Mouse (Mus musculus): ENCODE results near the gene Iqcn.

Gene Iqcn

GRCm38 (mm10) chr8:70753151-70753550, 49.9 kb downstream of the Iqcn start:
- in situ Hi-C loops (cut with MboI, MseI), result loop anchor here (10.0 kb wide), 1 partner anchor 388 kb away; no protein-coding TSS in a partner anchor

- in situ Hi-C loops (cut with MboI, MseI), result loop anchor here (10.0 kb wide), 1 partner anchor 389 kb away; no protein-coding TSS in a partner anchor
These were observed 51.0 kb downstream of the Iqcn start, which contains the start of gene Rab3a for GRCm38 (mm10) chr8:70754043-70754870. Gene Rab3a, plus strand, starts transcription at chr8:70754679.

GRCm38 (mm10) chr8:70754871-70755660, 51.8 kb downstream of the Iqcn start:
- in situ Hi-C loops (cut with MboI, MseI), result loop anchor here (10.0 kb wide), 1 partner anchor 390 kb away; no protein-coding TSS in a partner anchor

- in situ Hi-C loops (cut with MboI, MseI), result loop anchor here (10.0 kb wide), 1 partner anchor 391 kb away; no protein-coding TSS in a partner anchor
These were observed 52.6 kb downstream of the Iqcn start for GRCm38 (mm10) chr8:70755661-70756475.

- in situ Hi-C loops (cut with MboI, MseI), result loop anchor here (10.0 kb wide), 1 partner anchor 392 kb away; no protein-coding TSS in a partner anchor
These were observed 53.3 kb downstream of the Iqcn start for GRCm38 (mm10) chr8:70756476-70757040.

- in situ Hi-C loops (cut with MboI, MseI), result loop anchor here (10.0 kb wide), 1 partner anchor 393 kb away; no protein-coding TSS in a partner anchor
These were observed 54.5 kb downstream of the Iqcn start for GRCm38 (mm10) chr8:70757523-70758307.

DNA sequence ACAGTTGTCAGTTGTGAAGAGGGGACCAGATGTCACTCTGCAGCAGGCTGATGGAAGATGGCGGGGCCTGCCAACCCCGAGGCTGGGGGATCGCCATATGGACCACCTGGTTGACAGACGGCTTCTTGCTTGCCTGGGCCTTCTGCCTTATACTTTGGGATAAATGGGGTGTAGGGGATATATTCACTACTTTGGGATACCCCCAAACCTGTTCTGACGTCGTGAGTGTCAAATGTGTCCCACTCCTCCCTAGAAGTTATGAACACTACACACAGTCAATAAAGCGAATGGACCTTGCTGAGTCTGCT, 55.0 kb downstream of the Iqcn start:
- in situ Hi-C loops (cut with MboI, MseI), result loop anchor here (10.0 kb wide), 1 partner anchor 393 kb away; no protein-coding TSS in a partner anchor

GRCm38 (mm10) chr8:70758616-70759561, 55.6 kb downstream of the Iqcn start:
- in situ Hi-C loops (cut with MboI, MseI), result loop anchor here (10.0 kb wide), 1 partner anchor 394 kb away; no protein-coding TSS in a partner anchor

GRCm38 (mm10) chr8:70760350-70760749, 57.1 kb downstream of the Iqcn start:
- in situ Hi-C loops (cut with MboI, MseI), result no loop called here

GRCm38 (mm10) chr8:70760775-70761406, 57.6 kb downstream of the Iqcn start, which contains the start of gene Mpv17l2:
Gene Mpv17l2, minus strand, starts transcription at chr8:70760946.
- in situ Hi-C loops (cut with MboI, MseI), result no loop called here

DNA sequence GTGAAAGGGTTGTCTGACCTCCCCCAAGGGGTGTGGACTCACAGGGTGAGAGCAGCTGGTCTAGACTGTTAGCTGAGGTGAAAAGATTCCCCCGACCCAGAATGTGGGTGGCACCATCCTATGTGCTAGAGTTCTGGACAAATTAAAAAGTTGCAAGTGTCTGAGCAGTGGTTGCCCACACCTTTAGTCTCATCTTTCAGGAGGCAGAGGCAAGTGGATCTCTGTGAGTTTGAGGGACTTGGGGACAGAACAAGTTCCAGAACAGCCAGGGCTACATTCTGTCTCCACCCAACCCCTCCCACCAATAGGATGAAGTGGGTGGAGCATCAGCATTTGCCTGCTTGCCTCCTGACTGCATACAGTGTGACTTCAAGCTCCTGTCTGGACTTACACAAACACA, 58.9 kb downstream of the Iqcn start:
- in situ Hi-C loops (cut with MboI, MseI), result no loop called here

DNA sequence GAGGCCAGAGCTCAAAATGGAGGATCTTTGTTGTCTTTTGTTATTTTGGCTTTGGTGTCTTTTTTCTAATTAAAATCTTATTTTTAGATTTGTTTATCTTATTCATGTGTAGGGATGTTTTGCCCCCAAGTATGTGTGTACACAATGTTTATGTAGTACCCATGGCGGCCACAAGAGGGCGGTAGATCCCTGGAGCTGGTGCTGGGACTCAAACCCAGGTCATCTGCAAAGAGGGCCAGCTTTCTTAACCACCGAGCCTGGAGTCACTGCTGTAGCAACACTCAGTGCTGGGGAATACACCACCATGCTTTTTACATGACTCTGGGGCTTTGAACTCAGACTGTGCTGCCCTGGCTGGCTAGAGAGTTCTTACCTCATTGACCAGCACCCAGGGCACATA, 60.1 kb downstream of the Iqcn start:
- in situ Hi-C loops (cut with MboI, MseI), result no loop called here

GRCm38 (mm10) chr8:70764026-70764425, 60.8 kb downstream of the Iqcn start:
- in situ Hi-C loops (cut with MboI, MseI), result no loop called here

DNA sequence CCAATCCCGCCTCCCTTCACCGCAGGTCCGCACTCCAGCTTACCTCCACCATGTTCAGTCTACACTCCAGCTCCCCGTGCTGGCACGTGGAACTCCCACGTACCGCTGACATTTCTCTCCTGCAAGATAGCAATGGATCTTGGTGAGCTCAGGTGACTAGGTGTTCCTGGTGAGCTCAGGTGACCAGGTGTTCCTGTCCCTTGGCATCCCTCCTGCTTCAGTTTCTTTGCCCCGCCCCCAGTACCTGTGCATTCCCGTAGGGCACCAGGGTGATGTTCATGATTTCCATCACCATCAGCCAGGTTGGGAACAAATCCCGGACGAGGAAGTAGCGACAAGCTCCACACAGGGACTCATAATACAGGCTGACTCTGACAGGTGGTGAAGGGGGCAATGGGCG, 61.4 kb downstream of the Iqcn start:
- in situ Hi-C loops (cut with MboI, MseI), result loop anchor here (5.0 kb wide), 1 partner anchor 47 kb away; the partner anchor contains the start of gene Gm3336

DNA sequence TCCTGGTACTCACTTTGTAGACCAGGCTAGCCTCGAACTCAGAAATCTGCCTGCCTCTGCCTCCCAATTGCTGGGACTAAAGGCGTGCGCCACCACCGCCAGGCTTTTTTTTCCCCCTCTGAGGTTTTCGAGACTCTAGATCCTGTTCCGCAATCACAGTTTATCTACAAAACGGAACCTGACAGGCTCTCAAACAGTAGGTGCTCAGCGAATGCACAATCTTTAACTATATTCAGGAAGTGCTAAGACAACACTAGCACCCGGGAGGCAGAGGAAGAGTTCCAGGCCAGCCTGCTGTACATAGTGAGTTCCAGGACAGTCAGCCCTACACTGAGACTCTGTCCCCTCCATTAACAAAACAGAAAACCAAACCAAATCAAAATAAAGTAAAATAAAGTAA, 62.1 kb downstream of the Iqcn start:
- in situ Hi-C loops (cut with MboI, MseI), result loop anchor here (5.0 kb wide), 1 partner anchor 48 kb away; the partner anchor contains the start of gene Gm3336

GRCm38 (mm10) chr8:70765838-70766570, 62.7 kb downstream of the Iqcn start:
- in situ Hi-C loops (cut with MboI, MseI), result loop anchor here (5.0 kb wide), 1 partner anchor 49 kb away; the partner anchor contains the start of gene Gm3336
